Mouse (Mus musculus) c-Kit-positive CD71-positive TER-119-positive erythroid progenitor cells, embryonic 14.5 days (primary cell): ENCODE data around the gene Sbno2.
"Not testable (repeated sequence)": the region's sequence is repeated elsewhere in the genome, so short reads cannot be mapped to it uniquely, and the experiment has no call there.

ENCODE experiments used
- DNase-seq: peaks from one replicate; pipeline ENCODE4 v3.0.0-alpha.2; 2013; ENCODE audit warnings: low spot score

The Sbno2 gene

GRCm38 (mm10) chr10:80057683-80058326 is 47.6 kb downstream of the Sbno2 start:
- no peak for DNase-seq

DNA sequence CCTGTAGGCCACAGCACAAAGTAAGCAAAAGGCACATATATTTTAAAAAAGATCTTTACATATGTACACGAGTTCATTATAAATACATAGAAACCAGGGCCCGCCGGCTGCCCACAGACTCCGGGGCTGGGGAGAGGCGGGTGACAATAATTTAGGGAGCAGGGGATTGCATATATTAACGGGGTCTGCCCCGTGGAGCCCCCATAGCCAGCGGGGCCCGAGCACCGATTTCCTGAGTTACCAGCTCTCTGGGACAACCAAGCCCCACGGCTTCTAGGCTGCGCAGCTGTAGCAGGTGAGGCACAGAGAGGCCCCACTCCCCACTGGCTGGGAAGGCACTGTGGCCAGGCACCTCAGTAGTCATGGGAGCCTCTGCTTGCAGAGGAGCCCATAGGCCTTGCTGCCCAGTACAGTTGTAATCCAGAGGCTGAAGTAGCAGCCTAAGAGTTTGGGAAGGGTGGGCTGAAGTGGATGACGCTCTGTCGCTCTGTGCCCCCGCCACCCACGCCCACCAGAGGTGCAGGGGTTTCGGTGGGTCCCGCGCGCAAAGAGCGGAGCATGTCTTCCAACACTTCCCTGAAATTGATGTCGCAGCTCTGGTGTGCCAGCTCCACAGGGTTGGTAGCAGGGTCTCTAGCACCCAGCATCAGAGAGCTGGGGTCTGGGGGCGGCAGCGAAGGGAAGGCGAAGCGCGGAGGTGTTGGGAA is 48.2 kb downstream of the Sbno2 start:
- DNase-seq = no peak

- no peak for DNase-seq
Observed at GRCm38 (mm10) chr10:80056506-80056905, 48.9 kb downstream of the Sbno2 start.

- DNase-seq = no peak
Observed at GRCm38 (mm10) chr10:80055891-80056290, 49.5 kb downstream of the Sbno2 start.

GRCm38 (mm10) chr10:80055364-80055763 is 50.0 kb downstream of the Sbno2 start:
- no peak for DNase-seq

GRCm38 (mm10) chr10:80054911-80055310 is 50.5 kb downstream of the Sbno2 start:
- DNase-seq = not testable (repeated sequence)

DNA sequence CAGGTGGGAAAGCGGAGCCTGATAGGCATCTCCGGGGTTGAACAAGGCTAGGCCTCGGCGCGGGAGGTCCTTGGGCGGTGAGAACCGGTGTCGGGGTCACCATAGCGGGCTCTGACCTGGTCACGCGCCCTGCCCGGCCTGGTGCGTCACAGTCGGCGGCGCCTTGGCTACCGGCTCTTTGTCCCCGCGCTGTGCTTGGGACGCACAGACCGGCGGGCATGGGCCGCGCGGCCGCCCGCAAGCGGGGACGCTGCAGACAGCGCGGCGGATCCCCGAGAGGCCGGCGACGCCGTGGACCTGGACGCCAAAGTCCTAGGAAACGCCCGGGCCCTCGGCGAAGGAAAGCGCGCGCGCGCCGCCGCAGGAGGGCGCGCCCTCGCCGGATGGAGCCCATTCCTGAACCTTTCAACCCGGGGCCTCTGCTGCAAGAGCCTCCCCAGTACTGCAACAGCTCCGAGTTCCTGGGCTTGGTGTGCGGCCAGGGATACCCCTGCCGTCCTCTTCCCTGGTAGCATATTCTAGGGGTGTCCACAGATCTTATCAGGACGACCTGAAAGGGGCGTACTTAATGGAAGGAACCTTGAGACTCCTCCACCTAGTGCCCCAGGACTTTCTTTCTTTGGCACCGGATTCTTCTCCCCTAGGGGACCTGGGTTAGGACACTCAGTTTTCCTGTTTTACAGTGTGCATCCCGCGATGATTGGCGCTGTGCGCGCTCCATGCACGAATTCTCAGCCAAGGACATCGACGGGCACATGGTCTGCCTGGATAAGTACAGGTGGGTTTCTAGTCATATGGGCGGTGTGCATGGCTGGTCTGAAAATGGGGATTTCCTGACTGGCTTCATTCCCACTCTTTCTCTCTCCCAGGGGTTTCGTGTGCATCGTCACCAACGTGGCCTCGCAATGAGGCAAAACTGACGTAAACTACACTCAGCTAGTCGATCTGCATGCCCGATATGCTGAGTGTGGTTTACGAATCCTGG is 51.2 kb downstream of the Sbno2 start:
- peak; percentile 61 for DNase-seq

GRCm38 (mm10) chr10:80053259-80053780 is 52.1 kb downstream of the Sbno2 start:
- DNase-seq = peak; percentile 100

GRCm38 (mm10) chr10:80052374-80052764 is 53.0 kb downstream of the Sbno2 start:
- DNase-seq = no peak

DNA sequence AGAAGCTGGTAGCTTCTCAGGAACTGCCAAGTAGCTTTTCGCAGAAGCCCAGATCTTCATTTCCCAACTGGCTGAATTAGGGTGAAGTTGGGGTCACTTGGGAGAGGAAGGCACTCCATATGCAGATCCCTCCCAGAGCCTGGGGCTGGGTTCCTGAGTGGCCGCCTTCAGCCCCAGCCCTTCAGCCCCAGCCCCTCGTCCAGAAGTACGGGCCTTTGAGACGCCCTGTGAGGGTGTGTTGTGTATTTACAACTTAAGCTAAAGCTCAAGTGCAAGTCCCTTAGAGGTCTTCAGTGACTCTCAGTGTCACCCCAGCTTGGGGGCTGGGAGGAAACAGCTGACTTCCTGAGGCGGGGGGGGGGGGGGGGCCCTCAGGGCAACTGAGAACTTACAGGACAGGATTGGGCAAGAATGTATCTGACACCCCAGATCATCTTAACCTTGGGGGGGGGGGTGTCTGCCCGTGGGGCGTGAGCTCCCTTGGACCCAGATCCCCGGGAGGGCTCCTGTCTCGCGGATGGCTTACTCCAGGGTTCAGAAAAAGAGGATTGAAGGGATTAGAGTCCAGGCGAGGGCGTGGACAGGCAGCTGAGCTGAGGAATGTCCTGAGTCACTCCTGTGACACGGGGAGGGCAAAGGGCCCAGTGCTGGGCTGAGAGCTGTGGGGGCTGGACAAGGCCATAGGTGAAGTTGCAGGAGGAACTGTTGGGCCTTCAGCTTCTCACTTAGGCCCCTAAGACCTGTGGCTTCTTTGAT is 53.6 kb downstream of the Sbno2 start:
- no peak for DNase-seq

DNA sequence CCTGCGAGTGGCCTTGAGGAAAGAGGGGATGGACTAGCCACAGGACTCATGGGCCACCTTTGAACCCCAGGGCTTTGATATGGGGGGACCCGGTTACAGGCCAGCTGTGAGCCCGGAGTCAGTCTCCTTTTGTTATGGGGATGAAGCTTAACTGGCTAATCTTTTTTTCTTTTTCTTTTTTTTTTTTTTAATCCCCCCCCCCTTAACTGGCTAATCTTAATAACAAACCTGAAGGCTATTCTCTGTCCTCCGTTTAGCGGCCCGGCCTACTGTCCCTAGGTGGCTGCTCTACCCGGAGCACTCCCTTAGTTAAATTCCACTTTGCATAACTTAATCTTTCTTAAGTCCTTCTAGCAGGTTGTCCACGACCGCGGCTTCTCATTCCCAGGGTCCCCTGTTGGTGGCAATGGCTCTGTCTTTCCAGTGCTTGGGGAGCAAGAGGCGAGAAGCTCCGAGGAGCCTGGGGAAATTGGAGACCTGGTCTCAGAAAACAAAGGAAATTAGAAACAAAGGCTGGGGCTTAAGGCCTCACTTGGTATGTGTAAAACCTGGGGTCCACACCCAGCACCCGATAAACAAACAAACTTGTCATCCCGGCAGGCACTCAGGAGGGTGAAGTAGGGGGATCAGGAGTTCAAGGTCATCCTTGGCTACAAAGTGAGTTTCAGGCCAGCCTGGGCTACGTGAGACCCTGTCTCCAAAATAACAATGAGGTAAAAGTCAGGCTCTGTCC is 54.3 kb downstream of the Sbno2 start:
- DNase-seq = no peak

DNA sequence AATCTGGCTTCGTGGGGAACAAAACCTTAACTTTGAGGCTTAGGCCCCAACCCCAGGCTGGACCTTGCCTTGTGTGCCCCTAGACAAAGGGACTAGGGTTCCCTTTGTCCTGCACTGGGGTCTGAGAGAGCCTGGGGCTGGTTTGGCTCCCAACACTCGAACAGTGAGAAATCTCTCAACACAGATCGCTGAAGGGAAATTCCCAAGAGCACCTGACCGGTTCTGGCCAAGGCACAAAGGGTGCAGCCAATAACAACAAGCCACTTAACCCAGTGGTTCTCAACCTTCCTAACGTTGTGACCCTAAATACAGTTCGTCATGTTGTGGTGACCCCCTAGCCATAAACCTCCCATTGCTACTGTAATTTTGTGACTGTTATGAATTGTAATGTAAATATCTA is 55.1 kb downstream of the Sbno2 start:
- DNase-seq = no peak

DNA sequence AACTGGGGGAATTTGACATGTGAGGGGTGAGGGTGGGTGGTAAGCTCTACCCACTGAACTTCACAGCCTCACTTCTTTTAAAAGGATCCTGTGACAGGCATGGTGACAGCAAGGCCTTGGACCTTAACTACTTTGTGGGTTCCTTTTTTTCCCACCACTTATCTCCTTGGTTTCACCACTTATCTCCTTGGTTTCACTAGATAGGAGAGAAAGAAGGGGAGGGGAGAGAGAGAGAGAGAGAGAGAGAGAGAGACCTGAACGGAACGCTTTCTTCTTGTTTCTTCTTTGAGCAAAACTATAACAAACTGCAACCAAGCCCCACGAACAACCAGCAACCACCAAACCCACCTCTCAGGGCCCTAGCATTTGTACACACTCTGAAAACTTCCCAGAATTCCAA is 56.5 kb downstream of the Sbno2 start:
- no peak for DNase-seq

GRCm38 (mm10) chr10:80048396-80048795 is 57.0 kb downstream of the Sbno2 start:
- DNase-seq = no peak

- DNase-seq = no peak
Observed at GRCm38 (mm10) chr10:80047041-80047565, 58.3 kb downstream of the Sbno2 start, which contains the start of gene Gpx4. Gene Gpx4, plus strand, starts transcription at chr10:80047166.

DNA sequence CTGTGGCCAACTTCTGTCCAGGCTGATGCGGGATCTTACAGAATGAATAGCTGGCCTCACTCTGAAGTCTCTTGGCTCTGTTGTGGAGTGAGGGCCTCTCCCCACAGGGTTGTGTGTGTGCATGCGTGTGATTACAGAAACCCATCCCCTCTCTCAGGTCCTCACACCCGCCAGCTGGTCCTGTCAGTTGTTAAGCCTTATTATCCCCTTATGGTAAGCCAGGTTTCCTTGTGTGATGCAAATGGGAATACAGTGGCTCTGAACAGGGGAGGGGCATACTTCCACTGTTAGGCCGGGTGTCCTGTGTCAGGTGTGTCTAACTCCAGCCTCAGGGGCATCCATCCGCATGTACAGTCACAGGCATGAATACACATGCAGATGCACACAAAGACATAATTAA is 59.6 kb downstream of the Sbno2 start:
- DNase-seq = no peak

GRCm38 (mm10) chr10:80045364-80045763 is 60.0 kb downstream of the Sbno2 start:
- not testable (repeated sequence) for DNase-seq

DNA sequence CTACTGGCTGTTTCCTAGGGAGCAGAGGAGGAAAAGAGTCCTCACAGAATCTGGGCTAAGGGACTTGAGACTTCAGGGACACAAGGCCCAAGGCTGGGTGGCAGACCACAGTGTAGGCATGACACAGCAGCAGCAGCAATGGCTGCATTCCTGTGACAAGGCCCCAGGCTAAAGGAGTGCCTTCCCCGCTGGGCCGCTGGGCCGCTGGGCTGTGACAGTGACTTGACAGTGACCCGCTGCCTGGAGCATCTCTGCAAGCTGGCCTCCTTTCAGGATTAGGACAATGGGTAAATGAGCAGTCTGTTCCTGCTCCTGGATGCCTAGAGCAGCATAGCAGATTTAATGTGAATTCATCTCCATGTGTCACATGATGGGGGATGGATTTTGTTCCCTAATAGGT is 61.3 kb downstream of the Sbno2 start:
- DNase-seq = no peak

GRCm38 (mm10) chr10:80041409-80042060 is 63.8 kb downstream of the Sbno2 start:
- not testable (repeated sequence) for DNase-seq

DNA sequence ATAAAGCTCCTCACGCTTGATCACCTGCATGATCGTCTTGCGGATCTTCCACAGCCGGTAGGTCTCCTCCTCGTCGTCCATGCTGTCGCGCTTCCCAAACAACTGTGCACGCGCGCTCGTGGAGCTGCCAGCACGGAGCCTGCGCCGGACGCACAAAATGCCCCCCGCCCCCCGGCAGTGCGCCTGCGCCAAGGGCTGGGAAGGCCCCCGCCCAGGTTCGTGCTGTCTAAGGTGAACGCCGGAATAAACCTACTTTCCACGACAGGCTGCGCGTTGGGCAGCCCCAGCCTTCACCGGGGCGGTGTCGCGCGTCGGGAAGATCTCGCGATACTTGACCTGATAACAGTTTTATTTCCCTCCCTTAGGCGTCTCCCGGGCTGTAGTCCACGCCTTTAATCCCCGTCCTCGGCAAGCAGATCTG is 65.8 kb downstream of the Sbno2 start, which contains the start of gene Polr2e:
Gene Polr2e (minus strand): TSS at position 237 of the 421 bp plus-strand sequence.
- peak; percentile 98 for DNase-seq
